Mouse (Mus musculus) intestine, postnatal 0 days (tissue): ENCODE measurements around the gene C1ql4. TPM values are rescaled to one million over a fixed set of nuclear protein-coding genes. Genes with fewer than 3 reads are reported as not detected.

Source experiments
- ATAC-seq: fragments of 200-750 bp; cut with Nextera tagmentation; 2 replicates; pipeline ENCODE4 v1.8.0; 2017; ENCODE audit warnings: mild to moderate bottlenecking, moderate TSS enrichment, moderate library complexity
- H3K27ac ChIP-seq: fragments of 300-500 bp; sonication (generic); 2 replicates; pipeline ENCODE4 v1.5.1; 2014; ENCODE audit warnings: mild to moderate bottlenecking, low read depth, low read length, moderate library complexity
- H3K27me3 ChIP-seq: fragments of 300-500 bp; sonication (generic); replicated peaks from 2 replicates; pipeline ENCODE4 v1.6.1; 2014; ENCODE audit warnings: low read length, mixed read lengths; ENCODE audit not compliant: control insufficient read depth, insufficient read depth
- H3K36me3 ChIP-seq: fragments of 300-500 bp; sonication (generic); 2 replicates; pipeline ENCODE4 v1.6.1; 2014; ENCODE audit warnings: mild to moderate bottlenecking, moderate library complexity; ENCODE audit not compliant: control insufficient read depth, insufficient read depth
- H3K4me1 ChIP-seq: fragments of 300-500 bp; sonication (generic); replicated peaks from 2 replicates; pipeline ENCODE4 v1.6.1; 2014; ENCODE audit warnings: antibody characterized with exemption, low read length, mixed read lengths; ENCODE audit not compliant: control insufficient read depth, insufficient read depth
- H3K4me2 ChIP-seq: fragments of 300-500 bp; sonication (generic); replicated peaks from 2 replicates; pipeline ENCODE4 v1.6.1; 2014; ENCODE audit warnings: low read depth, mild to moderate bottlenecking, moderate library complexity
- H3K4me3 ChIP-seq: fragments of 300-500 bp; sonication (generic); 2 replicates; pipeline ENCODE4 v1.5.1; 2014; ENCODE audit warnings: low read depth, low read length
- H3K9ac ChIP-seq: fragments of 300-500 bp; sonication (generic); 2 replicates; pipeline ENCODE4 v1.6.1; 2014; ENCODE audit warnings: mild to moderate bottlenecking, low read depth, low read length
- H3K9me3 ChIP-seq: fragments of 300-500 bp; sonication (generic); 2 replicates; pipeline ENCODE4 v1.6.1; 2016; ENCODE audit warnings: mixed run types; ENCODE audit not compliant: control insufficient read depth
- CTCF ChIP-seq: sonication (generic); IDR thresholded peaks from 2 replicates; pipeline ENCODE4 v1.5.1; 2016; ENCODE audit warnings: low read depth, mild to moderate bottlenecking, control low read depth, antibody characterized with exemption, moderate library complexity
- WGBS: fragments of 180-500 bp; shearing (Covaris S2); extraction: QIAGEN DNeasy Blood & Tissue Kit; methylation state at CpG from one replicate; pipeline ENCODE4 v1.1.7; 2014; 5-methylcytosine and 5-hydroxymethylcytosine counted together
- polyA plus RNA-seq: library from polyadenylated mRNA; unstranded; fragments of >200 nt; fragmentation: Nextera tagmentation; extraction: Ambion mirVana; gene quantifications from 2 replicates; pipeline ENCODE4 v1.2.1, GENCODE M21; 2015

The C1ql4 gene
- polyA plus RNA-seq, 1 experiment from 2014 or later: 0.10 TPM

DNA sequence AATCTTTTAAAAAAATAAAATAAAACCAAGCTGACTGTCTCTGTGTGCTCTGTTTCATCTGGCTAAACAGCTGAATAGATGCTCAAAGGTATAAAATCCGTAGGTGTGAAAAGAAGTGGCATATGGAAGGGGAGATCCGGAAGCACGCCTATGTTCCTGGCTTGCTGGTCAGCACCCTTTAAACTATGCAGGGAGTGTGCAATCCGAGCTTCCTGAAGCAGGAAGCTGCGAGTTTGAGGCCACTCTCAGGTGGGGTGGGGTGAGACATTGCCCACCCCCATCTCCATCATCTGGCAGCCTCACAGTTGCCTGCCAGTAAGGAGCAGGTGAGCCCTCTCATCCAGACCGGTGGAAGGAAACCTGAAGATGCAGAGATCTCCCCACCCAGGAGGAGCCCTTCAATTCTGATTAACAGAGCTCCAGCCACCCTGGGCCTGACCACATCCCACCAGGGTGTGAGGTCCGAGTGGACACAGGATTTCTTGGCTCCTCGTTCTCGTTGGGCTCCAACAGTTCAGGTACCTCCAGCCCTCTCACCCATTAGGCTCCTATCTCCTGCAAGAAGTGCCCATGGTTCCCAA lies 13.5 kb downstream of the C1ql4 start, which contains the start of gene Troap:
Gene Troap, plus strand, starts transcription at position 557 of the 581 bp plus-strand sequence.
- peak within 1 kb of the TSS; percentile 57 for H3K9ac ChIP-seq
- H3K27ac ChIP-seq: peak within 1 kb of the TSS; percentile 60
- H3K36me3 ChIP-seq: peaks cover 17% of the 10 kb centered on the region; the same call in 1 of the 2 replicates
- H3K9me3 ChIP-seq: no peaks in the 10 kb centered on the region
- H3K4me3 ChIP-seq: peak within 1 kb of the TSS; percentile 62
- H3K4me2 ChIP-seq: peak within 1 kb of the TSS; percentile 86
- H3K27me3 ChIP-seq: no peaks in the 10 kb centered on the region
- peak; percentile 28 for ATAC-seq
- WGBS: 21% methylated on average over 9 of the region's 9 CpGs
- H3K4me1 ChIP-seq: peaks cover 5% of the 10 kb centered on the region
- no peak for TF ChIP-seq CTCF

DNA sequence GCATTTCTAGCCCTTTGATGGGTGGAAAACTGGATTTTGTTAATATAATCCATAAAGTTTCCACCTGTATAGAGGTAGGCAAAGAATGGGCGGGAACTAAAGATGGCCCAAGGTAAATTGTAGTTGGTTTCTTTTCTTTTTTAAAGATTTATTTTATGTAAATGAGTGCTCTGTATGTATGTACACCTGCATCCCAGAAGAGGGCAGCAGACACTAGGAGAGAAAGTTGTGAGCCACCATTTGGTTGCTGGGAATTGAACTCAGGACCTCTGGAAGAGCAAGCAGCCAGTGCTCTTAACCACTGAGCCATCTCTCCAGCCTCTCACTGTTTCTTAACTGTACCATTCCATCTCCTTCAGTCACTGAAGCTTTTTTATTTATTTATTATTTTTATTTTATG lies 15.6 kb downstream of the C1ql4 start:
- no peak overlapping the region for H3K4me2 ChIP-seq
- peaks cover 5% of the 10 kb centered on the region; the same call in 1 of the 2 replicates for H3K4me1 ChIP-seq
- no peak for ATAC-seq
- no peaks in the 10 kb centered on the region for H3K9me3 ChIP-seq
- WGBS: 81% methylated on average over 1 of the region's 1 CpGs
- H3K4me3 ChIP-seq: no peak overlapping the region
- no peak overlapping the region for H3K9ac ChIP-seq
- no peaks in the 10 kb centered on the region for H3K27me3 ChIP-seq
- 0 out of 2 replicates have a peak, but pooled peaks cover 6% of the 10 kb centered on the region for H3K36me3 ChIP-seq
- peak; percentile 45 for TF ChIP-seq CTCF
- no peak overlapping the region for H3K27ac ChIP-seq

DNA sequence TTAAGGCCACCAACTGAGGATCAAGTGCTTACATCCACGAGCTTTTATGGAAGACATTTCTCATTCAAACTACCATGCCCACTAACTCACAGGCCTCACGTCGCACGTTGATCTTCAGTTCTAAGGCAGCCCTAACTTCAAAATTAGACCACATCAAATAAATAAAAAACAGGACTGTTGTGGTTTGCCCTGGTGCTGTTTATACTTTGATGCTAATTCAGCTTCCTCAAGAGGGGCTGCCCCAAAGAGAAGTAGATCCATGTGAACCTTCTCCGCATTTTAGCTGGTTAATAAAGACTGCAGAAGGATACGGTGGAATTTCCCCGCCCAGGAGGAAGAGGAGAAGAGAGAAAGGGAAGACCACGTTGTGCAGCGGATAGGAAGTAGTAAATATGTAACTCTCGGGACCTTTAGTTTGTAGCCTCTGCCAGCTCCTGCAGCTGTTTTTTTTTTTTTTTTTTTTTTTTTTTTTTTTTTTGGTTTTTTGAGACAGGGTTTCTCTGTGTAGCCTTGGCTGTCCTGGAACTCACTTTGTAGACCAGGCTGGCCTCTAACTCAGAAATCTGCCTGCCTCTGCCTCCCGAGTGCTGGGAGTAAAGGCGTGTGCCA lies 22.0 kb downstream of the C1ql4 start:
- Histone ChIP-seq H3K27me3 (peaks cover 3% of the 10 kb centered on the region; the same call in 1 of the 2 replicates), H3K9me3 (no peaks in the 10 kb centered on the region), H3K36me3 (no peaks in the 10 kb centered on the region), H3K9ac (no peak overlapping the region), H3K4me2 (no peak overlapping the region), H3K27ac (no peak overlapping the region), H3K4me3 (no peak overlapping the region), H3K4me1 (no peaks in the 10 kb centered on the region)
- 70% methylated on average over 12 of the region's 12 CpGs for WGBS
- no peak for TF ChIP-seq CTCF
- ATAC-seq: no peak

DNA sequence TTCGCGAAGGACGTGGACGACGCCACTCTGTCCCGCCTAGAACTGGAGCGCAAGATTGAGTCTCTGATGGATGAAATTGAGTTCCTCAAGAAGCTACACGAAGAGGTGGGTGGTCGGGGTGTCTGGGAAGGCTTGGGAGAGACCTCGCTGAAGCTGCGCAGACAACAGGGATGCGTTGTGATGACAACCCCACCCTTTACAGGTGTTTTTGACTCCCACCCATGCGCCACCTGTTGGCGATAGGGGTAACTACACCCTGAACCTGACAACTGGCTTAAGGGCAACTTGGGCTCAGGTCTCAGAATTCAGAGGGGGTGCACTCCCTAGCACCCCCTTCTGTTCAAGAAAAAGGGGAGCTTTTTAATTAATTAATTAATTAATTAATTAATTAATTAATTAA lies 31.3 kb downstream of the C1ql4 start:
- Histone ChIP-seq H3K27ac (no peak overlapping the region), H3K4me2 (peak overlapping the region; percentile 66; the same call in 1 of the 2 replicates), H3K4me1 (no peaks in the 10 kb centered on the region; the same call in 1 of the 2 replicates), H3K9me3 (no peaks in the 10 kb centered on the region), H3K36me3 (no peaks in the 10 kb centered on the region), H3K4me3 (peak overlapping the region; percentile 37), H3K9ac (no peak overlapping the region), H3K27me3 (peaks cover 59% of the 10 kb centered on the region)
- peak; percentile 16; the same call in 1 of the 2 replicates for ATAC-seq
- peak; percentile 77 for TF ChIP-seq CTCF
- 6% methylated on average over 14 of the region's 14 CpGs for WGBS

DNA sequence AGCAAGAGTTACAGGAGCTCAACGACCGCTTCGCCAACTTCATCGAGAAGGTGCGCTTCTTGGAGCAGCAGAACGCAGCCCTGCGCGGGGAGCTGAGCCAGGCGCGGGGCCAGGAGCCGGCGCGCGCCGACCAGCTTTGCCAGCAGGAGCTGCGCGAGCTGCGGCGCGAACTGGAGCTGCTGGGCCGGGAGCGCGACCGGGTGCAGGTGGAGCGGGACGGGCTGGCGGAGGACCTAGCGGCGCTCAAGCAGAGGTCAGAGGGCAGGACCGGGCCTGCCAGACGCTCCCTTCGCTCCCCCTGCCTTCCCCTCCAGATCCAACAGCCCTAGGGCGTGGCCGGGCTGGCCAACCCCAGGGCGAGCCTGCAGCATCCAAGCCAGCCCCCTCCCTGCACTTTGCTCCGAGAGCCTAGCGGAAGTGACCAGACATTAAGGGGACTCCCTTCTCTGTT lies 32.1 kb downstream of the C1ql4 start:
- H3K4me2 ChIP-seq: peak overlapping the region; percentile 66
- peak overlapping the region; percentile 37 for H3K4me3 ChIP-seq
- H3K36me3 ChIP-seq: no peaks in the 10 kb centered on the region
- peaks cover 55% of the 10 kb centered on the region for H3K27me3 ChIP-seq
- no peaks in the 10 kb centered on the region; the same call in 1 of the 2 replicates for H3K4me1 ChIP-seq
- 0 out of 2 replicates have a peak overlapping the region, but pooled peaks have one; percentile 34 for H3K9ac ChIP-seq
- H3K9me3 ChIP-seq: no peaks in the 10 kb centered on the region
- WGBS: under 1% methylated on average over 37 of the region's 37 CpGs
- peak; percentile 7; the same call in 1 of the 2 replicates for ATAC-seq
- H3K27ac ChIP-seq: no peak overlapping the region
- TF ChIP-seq CTCF: 0 out of 2 replicates have a peak, but pooled peaks have one; percentile 1

DNA sequence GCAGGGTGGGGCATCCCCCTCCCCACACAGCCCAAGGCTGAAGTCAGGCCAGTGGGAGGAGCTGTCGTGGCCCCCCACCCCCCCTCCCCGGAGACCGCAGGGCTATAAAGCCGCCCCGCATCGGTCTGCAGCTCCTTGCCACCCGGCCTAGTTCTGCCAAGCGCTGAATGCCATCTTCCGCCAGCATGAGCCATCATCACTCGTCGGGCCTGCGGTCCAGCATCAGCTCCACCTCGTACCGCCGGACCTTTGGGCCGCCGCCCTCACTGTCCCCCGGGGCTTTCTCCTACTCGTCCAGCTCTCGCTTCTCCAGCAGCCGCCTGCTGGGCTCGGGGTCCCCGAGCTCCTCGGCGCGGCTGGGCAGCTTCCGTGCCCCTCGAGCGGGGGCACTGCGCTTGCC lies 32.6 kb downstream of the C1ql4 start, which contains the start of gene Prph:
Gene Prph, plus strand, starts transcription at position 135 of the 400 bp plus-strand sequence.
- no peaks in the 10 kb centered on the region for H3K36me3 ChIP-seq
- no peaks in the 10 kb centered on the region; the same call in 1 of the 2 replicates for H3K4me1 ChIP-seq
- peak within 1 kb of the TSS; percentile 66 for H3K4me2 ChIP-seq
- H3K27me3 ChIP-seq: peaks cover 54% of the 10 kb centered on the region
- H3K27ac ChIP-seq: no peak within 1 kb of the TSS
- 4% methylated on average over 29 of the region's 30 CpGs for WGBS
- no peaks in the 10 kb centered on the region for H3K9me3 ChIP-seq
- ATAC-seq: no peak
- H3K9ac ChIP-seq: 0 out of 2 replicates have a peak within 1 kb of the TSS, but pooled peaks have one; percentile 34
- H3K4me3 ChIP-seq: peak within 1 kb of the TSS; percentile 37
- TF ChIP-seq CTCF: no peak
